Mouse (Mus musculus) ES-E14 (cell line): ENCODE measurements around the gene Igfn1.

Experiments
- CHD2 ChIP-seq: IDR thresholded peaks from 2 replicates; pipeline ENCODE4 v1.6.1; 2014; ENCODE audit warnings: mild to moderate bottlenecking, low read depth, low read length, inconsistent platforms
- HCFC1 ChIP-seq: IDR thresholded peaks from 2 replicates; pipeline ENCODE4 v1.6.1; 2012; ENCODE audit warnings: low read length, inconsistent platforms, borderline replicate concordance; ENCODE audit not compliant: insufficient read depth
- MAFK ChIP-seq: IDR thresholded peaks from 2 replicates; pipeline ENCODE4 v1.6.1; 2014; ENCODE audit warnings: mild to moderate bottlenecking, low read depth, low read length, inconsistent platforms; ENCODE audit not compliant: insufficient read depth
- ZNF384 ChIP-seq: IDR thresholded peaks from 2 replicates; pipeline ENCODE4 v1.6.1; 2012; ENCODE audit warnings: low read depth, low read length, inconsistent platforms

DNA sequence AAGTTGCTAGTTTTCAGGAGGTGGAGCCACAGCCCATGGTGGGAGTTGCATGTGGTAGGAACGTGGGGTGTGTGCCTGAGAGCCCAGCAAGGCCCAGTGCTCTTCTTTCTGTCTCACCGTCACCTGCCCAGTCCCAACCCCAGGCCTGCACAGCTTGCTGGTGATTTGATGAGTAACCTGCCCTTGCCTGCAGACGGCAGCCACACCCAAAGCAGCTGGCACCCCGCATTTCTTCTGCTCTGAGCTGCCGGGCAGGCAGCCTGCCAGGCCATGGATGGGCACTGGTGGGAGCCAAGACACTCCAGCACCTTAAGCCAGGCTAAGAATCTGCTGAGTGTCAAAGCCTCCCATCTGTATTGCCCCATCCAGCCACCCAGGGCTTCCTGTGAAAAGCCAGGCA lies 80.3 kb downstream of the Igfn1 start:
- TF ChIP-seq HCFC1 = no peak
- no peak for TF ChIP-seq MAFK
- no peak for TF ChIP-seq ZNF384
- no peak for TF ChIP-seq CHD2
